Mouse (Mus musculus): ENCODE data around the gene Rem1. TPM values are rescaled to one million over a fixed set of nuclear protein-coding genes. Genes with fewer than 3 reads are reported as not detected.

Rem1 gene
- polyA plus RNA-seq, 1 experiment = not detected

DNA sequence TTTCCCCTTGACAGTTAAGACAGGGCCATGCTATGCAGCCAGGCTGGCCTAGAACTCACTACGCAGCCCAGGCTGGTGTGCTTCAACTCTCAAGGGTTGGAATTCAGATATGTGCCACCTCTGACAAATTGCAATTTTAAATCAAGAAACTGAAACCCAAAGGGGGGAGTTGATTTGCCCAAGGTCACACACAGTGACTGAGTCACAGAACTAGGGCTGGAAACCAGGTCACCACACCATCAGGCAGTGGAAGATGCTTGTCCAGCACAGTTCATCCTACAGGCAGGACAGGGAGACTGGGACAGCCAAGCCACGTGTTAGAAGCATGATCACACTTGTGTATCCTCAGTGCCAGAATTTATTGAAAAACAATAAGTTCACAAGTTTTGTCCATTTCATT lies 2.2 kb upstream of the Rem1 start:
- H3K4me3 ChIP-seq (ENCODE audit: insufficient read depth, low read length) = no peak overlapping the region
- no peak overlapping the region for H3K27ac ChIP-seq (ENCODE audit: insufficient read depth, low read depth, low read length)
- H3K4me1 ChIP-seq (ENCODE audit: control insufficient read depth, insufficient read depth, low read length) = peaks cover 2% of the 10 kb centered on the region; the same call in 1 of the 2 replicates
- no peak for TF ChIP-seq CTCF (IDR thresholded peaks at IDR 0.05; ENCODE audit: low read depth, low read length)
- TF ChIP-seq POLR2A (IDR thresholded peaks at IDR 0.05; ENCODE audit: borderline replicate concordance, low read depth, low read length) = no peak

DNA sequence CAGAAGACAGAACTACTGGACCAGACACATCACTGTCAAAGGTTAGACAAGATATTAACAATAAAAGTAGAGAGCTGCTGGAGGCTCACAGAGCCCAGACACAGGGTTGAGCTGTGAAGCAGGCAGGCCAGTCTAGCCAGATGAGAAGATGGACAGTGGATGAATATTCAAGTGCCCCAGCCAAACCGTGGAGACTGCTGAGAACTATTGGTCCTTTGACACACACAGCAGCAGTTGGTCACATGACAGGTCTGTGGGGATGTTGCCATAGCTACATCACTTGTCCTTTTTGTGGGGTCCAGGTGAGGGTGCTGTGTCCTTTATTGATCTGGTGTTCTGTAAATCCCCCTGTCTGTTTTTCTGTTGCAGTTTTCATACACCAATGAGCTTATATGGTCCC lies 1.5 kb upstream of the Rem1 start:
- Histone ChIP-seq H3K27ac (ENCODE audit: insufficient read depth, low read depth, low read length) (no peak overlapping the region), H3K4me3 (ENCODE audit: insufficient read depth, low read length) (no peak overlapping the region), H3K4me1 (ENCODE audit: control insufficient read depth, insufficient read depth, low read length) (peaks cover under 1% of the 10 kb centered on the region; the same call in 1 of the 2 replicates)
- TF ChIP-seq POLR2A (IDR thresholded peaks at IDR 0.05; ENCODE audit: borderline replicate concordance, low read depth, low read length) (no peak), CTCF (IDR thresholded peaks at IDR 0.05; ENCODE audit: low read depth, low read length) (no peak)

DNA sequence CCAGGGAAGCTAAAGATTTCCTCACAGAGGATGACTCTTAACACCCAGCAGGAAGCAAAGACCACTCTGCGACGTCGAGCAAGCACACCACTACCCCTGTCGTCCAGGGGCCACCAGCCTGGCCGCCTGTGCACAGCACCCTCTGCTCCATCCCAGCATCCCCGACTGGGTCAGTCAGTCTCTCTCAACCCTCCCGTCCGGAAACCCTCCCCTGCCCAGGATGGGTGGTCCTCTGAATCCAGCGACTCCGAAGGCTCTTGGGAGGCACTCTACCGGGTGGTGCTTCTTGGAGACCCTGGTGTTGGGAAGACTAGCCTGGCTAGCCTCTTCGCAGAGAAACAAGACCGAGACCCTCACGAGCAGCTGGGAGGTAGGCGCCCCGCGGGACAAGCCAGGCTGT lies 1.3 kb downstream of the Rem1 start:
- no peaks in the 10 kb centered on the region for H3K4me1 ChIP-seq (ENCODE audit: control insufficient read depth, insufficient read depth, low read length)
- no peak overlapping the region for H3K4me3 ChIP-seq (ENCODE audit: insufficient read depth, low read length)
- no peak for TF ChIP-seq CTCF (IDR thresholded peaks at IDR 0.05; ENCODE audit: low read depth, low read length)
- TF ChIP-seq POLR2A (IDR thresholded peaks at IDR 0.05; ENCODE audit: borderline replicate concordance, low read depth, low read length) = no peak
- H3K27ac ChIP-seq (ENCODE audit: insufficient read depth, low read depth, low read length) = no peak overlapping the region

DNA sequence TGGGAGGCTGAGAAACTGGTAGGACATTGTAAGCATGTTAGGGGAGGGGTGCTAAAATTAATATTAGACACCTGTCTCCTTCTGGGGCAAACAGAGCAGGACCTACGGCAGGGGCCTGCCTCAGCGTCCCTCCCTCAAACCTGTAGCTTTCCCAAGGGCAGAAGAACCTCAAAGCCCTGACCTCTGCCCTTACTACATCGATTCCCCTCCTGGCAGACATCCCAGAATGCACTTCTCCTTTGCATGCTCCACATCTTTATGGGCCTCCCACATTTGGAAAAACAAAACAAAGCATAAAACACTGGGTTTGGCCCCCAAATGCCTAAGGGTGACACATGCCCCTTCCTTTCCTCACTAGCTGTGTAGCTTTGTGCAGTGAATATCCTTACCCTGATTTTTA lies 2.5 kb downstream of the Rem1 start:
- no peak overlapping the region for H3K27ac ChIP-seq (ENCODE audit: insufficient read depth, low read depth, low read length)
- TF ChIP-seq CTCF (IDR thresholded peaks at IDR 0.05; ENCODE audit: low read depth, low read length) = no peak
- TF ChIP-seq POLR2A (IDR thresholded peaks at IDR 0.05; ENCODE audit: borderline replicate concordance, low read depth, low read length) = no peak
- H3K4me3 ChIP-seq (ENCODE audit: insufficient read depth, low read length) = no peak overlapping the region
- H3K4me1 ChIP-seq (ENCODE audit: control insufficient read depth, insufficient read depth, low read length) = no peaks in the 10 kb centered on the region

DNA sequence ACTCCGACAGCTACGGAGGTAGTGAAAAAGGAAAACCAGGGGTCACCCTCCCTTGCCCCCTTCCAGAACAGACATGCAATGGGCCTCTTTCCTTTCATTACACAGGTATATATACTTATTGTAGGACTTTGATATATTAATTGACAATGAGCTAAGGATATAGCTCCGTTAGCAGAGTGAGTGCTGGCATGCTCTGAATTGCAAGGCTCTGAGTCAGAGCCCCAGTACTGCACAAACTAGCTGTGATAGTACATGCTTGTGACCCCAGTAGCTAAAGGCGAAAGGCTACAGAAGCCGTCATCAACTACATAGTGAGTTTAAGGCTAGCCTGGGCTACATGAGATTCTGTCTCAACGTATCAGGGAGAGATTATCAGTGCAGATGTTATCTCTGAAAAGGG lies 3.2 kb downstream of the Rem1 start:
- TF ChIP-seq POLR2A (IDR thresholded peaks at IDR 0.05; ENCODE audit: borderline replicate concordance, low read depth, low read length) = no peak
- TF ChIP-seq CTCF (IDR thresholded peaks at IDR 0.05; ENCODE audit: low read depth, low read length) = no peak
- no peak overlapping the region for H3K27ac ChIP-seq (ENCODE audit: insufficient read depth, low read depth, low read length)
- no peak overlapping the region for H3K4me3 ChIP-seq (ENCODE audit: insufficient read depth, low read length)
- H3K4me1 ChIP-seq (ENCODE audit: control insufficient read depth, insufficient read depth, low read length) = no peaks in the 10 kb centered on the region

DNA sequence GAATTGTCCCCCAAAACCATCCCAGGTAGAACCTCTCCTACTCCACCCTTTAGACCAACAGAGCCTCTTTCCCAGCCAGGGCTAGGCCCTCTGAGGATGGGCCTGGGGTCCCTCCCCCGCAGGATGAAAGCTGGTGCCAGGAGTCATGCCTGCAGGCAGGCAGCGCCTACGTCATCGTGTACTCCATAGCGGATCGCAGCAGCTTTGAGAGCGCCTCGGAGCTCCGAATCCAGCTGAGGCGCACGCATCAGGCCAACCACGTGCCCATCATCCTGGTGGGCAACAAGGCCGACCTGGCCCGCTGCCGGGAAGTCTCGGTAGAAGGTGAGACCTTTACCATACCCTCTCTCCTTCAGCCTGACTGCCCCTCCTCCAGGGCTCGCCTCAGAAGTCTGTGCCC lies 6.6 kb downstream of the Rem1 start:
- no peak for TF ChIP-seq POLR2A (IDR thresholded peaks at IDR 0.05; ENCODE audit: borderline replicate concordance, low read depth, low read length)
- no peak for TF ChIP-seq CTCF (IDR thresholded peaks at IDR 0.05; ENCODE audit: low read depth, low read length)
- Histone ChIP-seq H3K4me1 (ENCODE audit: control insufficient read depth, insufficient read depth, low read length) (no peaks in the 10 kb centered on the region), H3K27ac (ENCODE audit: insufficient read depth, low read depth, low read length) (no peak overlapping the region), H3K4me3 (ENCODE audit: insufficient read depth, low read length) (no peak overlapping the region)

DNA sequence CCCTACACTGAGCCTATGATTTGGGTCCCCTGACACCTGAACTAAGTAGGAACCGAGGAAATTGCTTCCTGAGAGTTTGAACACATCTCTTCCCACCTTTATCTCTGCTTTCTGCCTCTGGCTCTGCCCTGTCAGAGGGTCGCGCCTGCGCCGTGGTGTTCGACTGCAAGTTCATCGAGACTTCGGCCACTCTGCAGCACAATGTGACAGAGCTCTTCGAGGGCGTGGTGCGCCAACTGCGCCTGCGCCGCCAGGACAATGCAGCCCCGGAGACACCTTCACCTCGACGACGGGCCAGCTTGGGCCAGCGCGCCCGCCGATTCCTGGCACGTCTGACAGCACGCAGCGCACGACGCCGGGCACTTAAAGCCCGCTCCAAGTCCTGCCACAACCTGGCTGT lies 7.6 kb downstream of the Rem1 start:
- no peak overlapping the region for H3K27ac ChIP-seq (ENCODE audit: insufficient read depth, low read depth, low read length)
- no peak for TF ChIP-seq CTCF (IDR thresholded peaks at IDR 0.05; ENCODE audit: low read depth, low read length)
- TF ChIP-seq POLR2A (IDR thresholded peaks at IDR 0.05; ENCODE audit: borderline replicate concordance, low read depth, low read length) = no peak
- no peaks in the 10 kb centered on the region for H3K4me1 ChIP-seq (ENCODE audit: control insufficient read depth, insufficient read depth, low read length)
- no peak overlapping the region for H3K4me3 ChIP-seq (ENCODE audit: insufficient read depth, low read length)

DNA sequence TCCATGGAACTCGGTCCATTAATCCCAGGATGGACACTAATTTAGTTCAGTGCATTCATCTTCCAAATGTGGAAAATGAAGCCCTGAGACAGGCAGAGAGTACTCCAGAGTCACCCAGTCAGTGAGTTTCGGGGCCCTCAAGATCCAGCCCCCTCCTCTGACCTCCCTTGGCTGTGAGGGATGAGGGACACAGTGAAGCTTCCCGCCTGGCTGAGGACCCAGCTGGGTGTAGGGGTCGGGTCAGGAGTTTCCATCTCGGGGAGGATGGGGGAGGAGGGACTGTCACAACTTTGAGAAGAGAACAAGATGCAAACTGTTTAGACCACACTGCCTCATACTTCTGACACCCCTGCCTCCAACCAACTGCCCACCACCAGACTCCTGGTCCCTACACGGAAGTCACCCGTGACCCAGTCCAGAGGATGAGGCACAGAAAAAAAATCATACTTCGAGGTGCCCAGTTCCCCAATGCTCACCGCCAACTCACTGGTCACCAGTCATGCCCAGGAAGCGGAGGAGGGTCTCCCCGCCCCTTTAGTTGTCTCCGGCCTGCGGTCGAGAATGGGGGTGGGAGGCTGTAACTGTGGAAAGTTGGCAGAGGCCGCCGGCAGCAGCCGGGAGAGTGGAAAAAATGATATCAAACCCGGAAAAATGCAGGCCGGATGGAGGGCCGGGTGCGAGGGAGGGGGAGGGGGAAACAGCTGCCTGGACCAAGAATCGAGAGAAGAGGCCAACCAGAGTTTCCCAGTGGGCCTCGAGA lies 9.7 kb downstream of the Rem1 start:
- Histone ChIP-seq H3K27ac (ENCODE audit: insufficient read depth, low read depth, low read length) (no peak overlapping the region), H3K4me1 (ENCODE audit: control insufficient read depth, insufficient read depth, low read length) (no peaks in the 10 kb centered on the region), H3K4me3 (ENCODE audit: insufficient read depth, low read length) (no peak overlapping the region)
- TF ChIP-seq CTCF (IDR thresholded peaks at IDR 0.05; ENCODE audit: low read depth, low read length) (no peak), POLR2A (IDR thresholded peaks at IDR 0.05; ENCODE audit: borderline replicate concordance, low read depth, low read length) (no peak)

DNA sequence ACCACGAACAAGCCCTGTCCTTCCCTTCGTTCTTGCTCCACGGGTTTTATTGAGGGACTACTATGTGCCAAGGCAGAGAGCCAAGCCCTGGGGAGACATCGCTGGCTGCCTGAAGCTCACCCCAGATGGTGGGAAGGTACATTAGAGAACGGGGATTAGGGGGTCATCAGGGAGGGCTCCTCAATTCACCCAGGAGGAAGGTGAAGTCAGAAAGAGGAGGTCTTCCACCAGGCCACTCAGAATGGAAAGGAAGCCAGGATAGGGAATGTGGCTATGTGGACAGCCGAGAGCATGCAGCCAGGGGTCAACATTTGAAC lies 10.2 kb downstream of the Rem1 start:
- Histone ChIP-seq H3K27ac (ENCODE audit: insufficient read depth, low read depth, low read length) (no peak overlapping the region), H3K4me1 (ENCODE audit: control insufficient read depth, insufficient read depth, low read length) (no peaks in the 10 kb centered on the region), H3K4me3 (ENCODE audit: insufficient read depth, low read length) (no peak overlapping the region)
- no peak for TF ChIP-seq POLR2A (IDR thresholded peaks at IDR 0.05; ENCODE audit: borderline replicate concordance, low read depth, low read length)
- TF ChIP-seq CTCF (IDR thresholded peaks at IDR 0.05; ENCODE audit: low read depth, low read length) = no peak

DNA sequence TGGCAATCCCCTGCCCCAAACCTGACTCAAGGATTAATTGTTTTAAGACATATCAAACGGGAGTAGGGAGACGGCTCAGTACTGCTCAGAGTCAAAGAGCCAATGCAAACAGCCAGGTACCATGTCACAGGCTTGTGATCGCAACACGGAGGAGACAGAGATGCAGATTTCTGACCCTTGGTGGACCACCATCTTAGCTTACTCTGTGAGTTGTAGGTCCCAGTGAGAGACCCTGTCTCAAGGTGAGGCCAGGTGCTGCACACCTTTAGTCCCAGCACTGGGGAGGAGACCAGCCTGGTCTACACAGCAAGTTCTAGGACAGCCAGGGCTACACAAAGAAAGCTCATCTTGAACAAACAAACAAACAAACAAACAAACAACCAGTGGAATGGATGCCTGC lies 10.6 kb downstream of the Rem1 start:
- TF ChIP-seq CTCF (IDR thresholded peaks at IDR 0.05; ENCODE audit: low read depth, low read length) = no peak
- TF ChIP-seq POLR2A (IDR thresholded peaks at IDR 0.05; ENCODE audit: borderline replicate concordance, low read depth, low read length) = no peak
- no peak overlapping the region for H3K4me3 ChIP-seq (ENCODE audit: insufficient read depth, low read length)
- no peaks in the 10 kb centered on the region for H3K4me1 ChIP-seq (ENCODE audit: control insufficient read depth, insufficient read depth, low read length)
- H3K27ac ChIP-seq (ENCODE audit: insufficient read depth, low read depth, low read length) = no peak overlapping the region
